ENCODE assay signal across 28 mouse cellular contexts in the genomic region with DNA sequence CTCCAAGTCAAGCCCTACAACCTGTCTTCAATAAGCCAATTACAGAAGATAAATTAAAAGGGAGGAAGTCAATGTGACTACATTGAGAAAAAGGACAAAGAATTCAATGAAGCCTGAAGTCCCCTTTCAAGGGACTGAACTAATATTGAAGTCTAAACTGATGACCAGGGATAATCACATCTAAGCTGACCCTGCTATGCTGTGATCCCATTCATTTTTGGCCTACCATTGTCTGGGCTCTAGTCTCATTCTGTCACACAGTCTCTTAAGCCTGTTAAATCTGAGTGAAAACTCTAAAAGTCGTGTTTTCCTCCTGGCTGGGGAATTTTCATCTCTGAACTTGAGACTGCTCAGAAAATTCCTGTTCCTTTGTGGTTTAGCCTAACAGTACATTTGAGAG.
DNase-seq lines count a peak whose midpoint lies in the region; ATAC-seq and TF ChIP-seq lines count a peak whose summit lies in the region.
"Had no signal": no experiment of that assay in that cellular context is flagged by ENCODE, and none has a peak within 500 bp of the region (broad histone marks: within the 10 kb centered on the region; RNA-seq: fewer than 3 reads in every experiment).

No protein-coding gene starts in this region.

- H3K27ac ChIP-seq in midbrain, embryonic 11.5 days (ENCODE audit: low read depth, low read length), result no peak overlapping the region
- H3K27ac ChIP-seq in midbrain, embryonic 15.5 days, result no peak overlapping the region
- H3K27ac ChIP-seq in midbrain, embryonic 13.5 days, result no peak overlapping the region
- H3K27ac ChIP-seq: embryonic facial prominence, embryonic 10.5 days; embryonic facial prominence, embryonic 13.5 days; forebrain, embryonic 12.5 days; forebrain, embryonic 15.5 days; heart, embryonic 15.5 days; hindbrain, embryonic 10.5 days; hindbrain, embryonic 15.5 days had no signal

- H3K9me3 ChIP-seq in midbrain, embryonic 11.5 days (ENCODE audit: control insufficient read depth, low read length), result no peaks in the 10 kb centered on the region
- no peaks in the 10 kb centered on the region for H3K9me3 ChIP-seq in midbrain, embryonic 15.5 days
- H3K9me3 ChIP-seq in midbrain, embryonic 13.5 days, result no peaks in the 10 kb centered on the region
- H3K9me3 ChIP-seq: embryonic facial prominence, embryonic 10.5 days; embryonic facial prominence, embryonic 13.5 days; forebrain, embryonic 12.5 days; forebrain, embryonic 15.5 days; heart, embryonic 12.5 days; heart, embryonic 15.5 days; hindbrain, embryonic 10.5 days; hindbrain, embryonic 15.5 days had no signal

- 8% methylated on average over 1 of the region's 1 CpGs for WGBS in midbrain, embryonic 11.5 days
- WGBS in midbrain, embryonic 15.5 days, result 6% methylated on average over 1 of the region's 1 CpGs
- WGBS in midbrain, embryonic 13.5 days, result 0% methylated on average over 1 of the region's 1 CpGs

- peaks cover 43% of the 10 kb centered on the region for H3K27me3 ChIP-seq in midbrain, embryonic 11.5 days (ENCODE audit: control insufficient read depth, insufficient read depth, low read length)
- H3K27me3 ChIP-seq in midbrain, embryonic 15.5 days (replicated peaks), result peaks cover 14% of the 10 kb centered on the region
- H3K27me3 ChIP-seq in midbrain, embryonic 13.5 days, result peaks cover 54% of the 10 kb centered on the region
- H3K27me3 ChIP-seq: embryonic facial prominence, embryonic 13.5 days; forebrain, embryonic 15.5 days; heart, embryonic 12.5 days; heart, embryonic 15.5 days; hindbrain, embryonic 15.5 days had no signal

- no peaks in the 10 kb centered on the region for H3K4me1 ChIP-seq in midbrain, embryonic 11.5 days (ENCODE audit: control insufficient read depth, insufficient read depth, low read length)
- no peaks in the 10 kb centered on the region for H3K4me1 ChIP-seq in midbrain, embryonic 15.5 days
- no peaks in the 10 kb centered on the region for H3K4me1 ChIP-seq in midbrain, embryonic 13.5 days (replicated peaks)
- H3K4me1 ChIP-seq: embryonic facial prominence, embryonic 10.5 days; embryonic facial prominence, embryonic 13.5 days; forebrain, embryonic 12.5 days; forebrain, embryonic 15.5 days; heart, embryonic 12.5 days; heart, embryonic 15.5 days; hindbrain, embryonic 10.5 days; hindbrain, embryonic 15.5 days had no signal

- H3K36me3 ChIP-seq in midbrain, embryonic 11.5 days (ENCODE audit: control insufficient read depth, insufficient read depth, low read length), result no peaks in the 10 kb centered on the region
- no peaks in the 10 kb centered on the region for H3K36me3 ChIP-seq in midbrain, embryonic 15.5 days (replicated peaks)
- H3K36me3 ChIP-seq in midbrain, embryonic 13.5 days, result no peaks in the 10 kb centered on the region
- H3K36me3 ChIP-seq: embryonic facial prominence, embryonic 10.5 days; embryonic facial prominence, embryonic 13.5 days; forebrain, embryonic 12.5 days; forebrain, embryonic 15.5 days; heart, embryonic 12.5 days; heart, embryonic 15.5 days; hindbrain, embryonic 10.5 days; hindbrain, embryonic 15.5 days had no signal

- H3K4me3 ChIP-seq in midbrain, embryonic 11.5 days (ENCODE audit: low read depth, low read length), result no peak overlapping the region
- no peak overlapping the region for H3K4me3 ChIP-seq in midbrain, embryonic 15.5 days
- H3K4me3 ChIP-seq in midbrain, embryonic 13.5 days (replicated peaks), result no peak overlapping the region
- H3K4me3 ChIP-seq: embryonic facial prominence, embryonic 10.5 days; embryonic facial prominence, embryonic 13.5 days; erythroblast, embryonic 14.5 days; forebrain, embryonic 12.5 days; forebrain, embryonic 15.5 days; heart, embryonic 12.5 days; heart, embryonic 15.5 days; hindbrain, embryonic 10.5 days; hindbrain, embryonic 15.5 days had no signal

- H3K4me2 ChIP-seq in midbrain, embryonic 11.5 days, result no peak overlapping the region
- no peak overlapping the region for H3K4me2 ChIP-seq in midbrain, embryonic 15.5 days
- no peak overlapping the region for H3K4me2 ChIP-seq in midbrain, embryonic 13.5 days (replicated peaks)
- H3K4me2 ChIP-seq: embryonic facial prominence, embryonic 13.5 days; forebrain, embryonic 12.5 days; forebrain, embryonic 15.5 days; heart, embryonic 12.5 days; heart, embryonic 15.5 days; hindbrain, embryonic 15.5 days had no signal

- ATAC-seq in midbrain, embryonic 11.5 days (ENCODE audit: low FRiP score), result peak; percentile 92
- no peak; the same call in 1 of the 2 replicates for ATAC-seq in midbrain, embryonic 15.5 days (replicated peaks)
- 0 out of 2 replicates have a peak, but pooled peaks have one; percentile 60 for ATAC-seq in midbrain, embryonic 13.5 days
- ATAC-seq: activated CD4-positive, CD25-positive, alpha-beta regulatory T cell, adult 4 months; forebrain, embryonic 15.5 days had no signal

- DNase-seq in embryo, embryonic 10 days (ENCODE audit: low spot score), result peak; percentile 25
- no peak for DNase-seq in embryo, embryonic 9.5 days (ENCODE audit: extremely low spot score)
- DNase-seq in midbrain, embryonic 11.5 days (ENCODE audit: low spot score, missing footprints), result peak; percentile 89
- DNase-seq in brain, embryonic 14.5 days (ENCODE audit: low read depth), result peak; percentile 33
- DNase-seq in urinary bladder, postnatal 4 days (ENCODE audit: low spot score in 2 of 2), result no peak
- DNase-seq in adrenal gland, postnatal 25 days, result no peak
- DNase-seq: adrenal gland, adult 8-10 months; adrenal gland, postnatal 36 days; cerebellum, adult 11 months; cerebellum, adult 2 months; cerebellum, adult 9-11 months; cerebellum, postnatal 25 days; gastrocnemius, postnatal 25 days; heart, adult 18-20 months; heart, postnatal 10 days; heart, postnatal 36 days had no signal

- no peak overlapping the region for H3K9ac ChIP-seq in midbrain, embryonic 11.5 days (ENCODE audit: low read length)
- no peak overlapping the region for H3K9ac ChIP-seq in midbrain, embryonic 15.5 days
- H3K9ac ChIP-seq in midbrain, embryonic 13.5 days (replicated peaks), result no peak overlapping the region
- H3K9ac ChIP-seq: embryonic facial prominence, embryonic 13.5 days; forebrain, embryonic 12.5 days; forebrain, embryonic 15.5 days; heart, embryonic 12.5 days; heart, embryonic 15.5 days; hindbrain, embryonic 15.5 days had no signal

- no peak for TF ChIP-seq POLR2A in brain, embryonic 14.5 days (IDR thresholded peaks at IDR 0.05; ENCODE audit: borderline replicate concordance, extremely low read depth, insufficient read depth, insufficient read length, poor library complexity, severe bottlenecking)

- no peak for TF ChIP-seq CTCF in brain, embryonic 14.5 days (IDR thresholded peaks at IDR 0.05; ENCODE audit: borderline replicate concordance, extremely low read depth, insufficient read depth, insufficient read length)

Comparison
In these comparisons a context has a peak if more than half of its experiments do, and no peak if none do; other contexts are left out.
1. DNase-seq: peak in embryo, embryonic 10 days (single experiment), midbrain, embryonic 11.5 days (single experiment) and brain, embryonic 14.5 days (single experiment); none in embryo, embryonic 9.5 days (single experiment), urinary bladder, postnatal 4 days (0 of 2) and adrenal gland, postnatal 25 days (single experiment).